Mouse (Mus musculus) heart, adult 18-20 months (tissue): ENCODE results near the gene Mrps34. TPM values are rescaled to one million over a fixed set of nuclear protein-coding genes. Genes with fewer than 3 reads are reported as not detected.

ENCODE experiments used
- DNase-seq, 2 experiments: peaks; one replicate each; pipeline ENCODE4 v3.0.0; 2021 to 2022; ENCODE audit warnings: mixed read lengths in 1 of 2
- total RNA-seq, 2 experiments: library from RNA; stranded (reverse); gene quantifications; 2 replicates each; pipeline ENCODE4 v1.2.3; 2021

Gene Mrps34
- total RNA-seq, 2 experiments from 2014 or later, result 99.9 to 125 TPM

GRCm38 (mm10) chr17:24878531-24878930, 16.4 kb upstream of the Mrps34 start:
- DNase-seq, result no peak

- DNase-seq, result peak; percentile 27 to 55
These were observed 13.0 kb upstream of the Mrps34 start for GRCm38 (mm10) chr17:24881738-24882440.

DNA sequence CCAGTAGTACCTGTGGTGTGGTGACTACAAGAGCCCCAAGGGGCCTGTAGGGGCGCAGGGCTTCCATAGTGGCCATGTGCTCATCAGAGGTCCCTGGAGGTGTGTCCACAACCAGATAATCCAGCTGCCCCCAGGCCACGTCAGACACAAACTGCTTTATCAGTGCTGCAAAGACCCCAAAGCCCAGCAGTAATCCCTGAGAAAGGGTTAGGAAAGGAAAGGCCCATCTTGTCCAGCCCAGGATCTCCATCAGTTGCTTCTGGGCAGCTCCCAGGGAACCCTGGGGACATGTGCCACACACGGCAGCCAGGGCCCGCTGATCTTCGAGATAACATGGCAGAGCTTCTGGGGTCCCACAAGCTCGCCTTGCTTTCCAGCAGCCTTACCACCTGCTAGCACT, 10.5 kb upstream of the Mrps34 start:
- no peak for DNase-seq

DNA sequence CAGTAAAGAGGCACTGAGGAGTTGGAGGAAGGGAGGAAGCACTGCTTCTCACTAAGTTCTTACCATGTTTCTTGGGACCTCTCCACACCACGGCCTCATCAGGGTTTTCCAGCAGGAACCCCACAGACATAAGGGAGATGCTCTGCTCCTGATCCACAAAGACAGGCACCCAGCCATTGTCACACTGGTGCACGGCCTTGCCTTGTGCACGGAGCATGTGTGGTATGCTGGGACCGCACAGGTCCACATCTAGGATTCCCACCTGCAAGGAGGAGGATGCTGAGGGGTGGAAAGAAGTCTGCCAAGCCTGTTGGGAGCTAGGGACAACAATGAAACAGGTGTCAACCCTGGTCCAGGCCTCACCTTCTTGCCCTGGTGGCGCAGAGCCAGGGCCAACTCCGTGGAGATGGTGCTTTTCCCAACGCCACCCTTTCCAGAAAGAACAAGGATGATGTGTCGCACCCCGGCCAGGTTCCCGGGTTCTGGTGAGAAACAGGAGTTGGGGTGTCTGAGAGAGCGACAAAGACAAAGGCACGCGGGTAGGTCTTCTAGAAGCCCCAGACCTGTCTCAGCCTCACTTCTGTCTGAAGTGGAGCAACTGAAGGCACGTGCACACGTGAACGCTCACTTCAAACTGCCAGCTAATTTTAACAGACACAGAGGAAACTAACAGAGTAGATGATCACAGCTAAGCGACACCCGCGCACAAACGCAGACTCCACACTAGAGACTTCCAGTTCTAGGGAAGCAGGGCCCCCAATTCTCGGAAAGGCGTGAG, 9.4 kb upstream of the Mrps34 start:
- DNase-seq, result no peak

DNA sequence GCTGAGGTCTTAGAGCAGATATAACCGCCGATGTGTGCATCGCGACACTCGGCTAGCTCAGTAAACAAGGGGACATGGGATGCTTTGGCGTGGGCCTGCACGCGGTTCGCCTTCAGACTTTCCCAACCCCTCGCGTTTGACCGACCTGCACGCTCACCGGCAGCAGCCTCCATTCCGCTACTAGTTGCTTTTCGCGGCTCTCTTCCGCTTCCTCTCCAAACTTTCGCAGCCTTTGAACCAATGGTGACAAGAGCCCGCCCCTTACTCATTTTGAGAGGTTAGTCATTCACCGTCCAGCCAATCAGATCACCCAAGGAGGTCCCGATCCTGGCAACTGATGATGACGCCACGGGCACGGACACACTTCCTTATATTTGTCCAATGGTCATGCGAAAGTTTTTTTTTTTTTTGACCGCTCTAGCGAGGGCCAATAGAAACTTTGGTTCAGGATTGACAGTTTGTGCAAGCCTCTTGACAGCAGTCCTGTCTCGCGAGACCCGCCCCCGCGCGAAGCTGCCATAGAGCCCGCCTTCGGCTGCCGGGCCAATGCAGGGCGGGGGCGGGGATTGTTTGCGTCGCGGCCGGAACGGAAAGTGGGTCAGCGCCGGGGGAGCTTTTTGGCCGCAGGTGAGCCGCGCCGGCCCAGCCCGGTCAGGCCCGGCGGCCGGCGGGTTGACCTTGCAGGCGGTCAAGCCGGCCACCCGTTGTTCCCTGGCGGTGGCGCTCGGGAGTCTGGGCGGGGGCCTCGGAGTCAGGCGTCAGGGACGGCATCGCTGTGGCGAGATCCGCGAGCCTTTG, 8.6 kb upstream of the Mrps34 start, which contains the start of the genes Nubp2 and Spsb3:
Gene Nubp2, minus strand, starts transcription at position 216 of the 798 bp plus-strand sequence.
Gene Spsb3, plus strand, starts transcription at position 510 of the 798 bp plus-strand sequence.
- peak; percentile 98 to 100 for DNase-seq

- no peak for DNase-seq
These were observed 8.0 kb upstream of the Mrps34 start for GRCm38 (mm10) chr17:24886932-24887271.

GRCm38 (mm10) chr17:24887291-24888080, 7.4 kb upstream of the Mrps34 start:
- peak in 1 of 2 experiments; percentile 44 for DNase-seq

DNA sequence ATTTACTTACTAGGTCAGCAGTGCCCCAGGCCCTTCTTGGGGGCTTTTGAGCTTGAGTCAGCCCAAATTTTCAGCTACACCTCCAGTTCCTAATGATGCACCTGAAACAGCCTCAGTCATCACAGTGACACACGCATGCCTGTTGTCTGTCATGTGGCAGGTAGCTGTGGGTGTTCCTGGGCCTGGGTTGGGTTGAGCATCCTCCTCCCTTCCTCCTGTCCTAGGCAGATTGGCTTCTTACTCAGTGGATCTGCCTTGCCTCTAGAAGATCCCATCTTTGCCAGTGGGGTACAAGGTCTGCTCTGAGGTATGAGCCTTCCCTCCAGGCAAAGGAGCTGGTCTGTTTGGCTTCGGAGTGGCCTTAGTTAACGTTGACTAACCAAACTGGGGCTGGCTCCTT, 6.1 kb upstream of the Mrps34 start:
- no peak for DNase-seq

DNA sequence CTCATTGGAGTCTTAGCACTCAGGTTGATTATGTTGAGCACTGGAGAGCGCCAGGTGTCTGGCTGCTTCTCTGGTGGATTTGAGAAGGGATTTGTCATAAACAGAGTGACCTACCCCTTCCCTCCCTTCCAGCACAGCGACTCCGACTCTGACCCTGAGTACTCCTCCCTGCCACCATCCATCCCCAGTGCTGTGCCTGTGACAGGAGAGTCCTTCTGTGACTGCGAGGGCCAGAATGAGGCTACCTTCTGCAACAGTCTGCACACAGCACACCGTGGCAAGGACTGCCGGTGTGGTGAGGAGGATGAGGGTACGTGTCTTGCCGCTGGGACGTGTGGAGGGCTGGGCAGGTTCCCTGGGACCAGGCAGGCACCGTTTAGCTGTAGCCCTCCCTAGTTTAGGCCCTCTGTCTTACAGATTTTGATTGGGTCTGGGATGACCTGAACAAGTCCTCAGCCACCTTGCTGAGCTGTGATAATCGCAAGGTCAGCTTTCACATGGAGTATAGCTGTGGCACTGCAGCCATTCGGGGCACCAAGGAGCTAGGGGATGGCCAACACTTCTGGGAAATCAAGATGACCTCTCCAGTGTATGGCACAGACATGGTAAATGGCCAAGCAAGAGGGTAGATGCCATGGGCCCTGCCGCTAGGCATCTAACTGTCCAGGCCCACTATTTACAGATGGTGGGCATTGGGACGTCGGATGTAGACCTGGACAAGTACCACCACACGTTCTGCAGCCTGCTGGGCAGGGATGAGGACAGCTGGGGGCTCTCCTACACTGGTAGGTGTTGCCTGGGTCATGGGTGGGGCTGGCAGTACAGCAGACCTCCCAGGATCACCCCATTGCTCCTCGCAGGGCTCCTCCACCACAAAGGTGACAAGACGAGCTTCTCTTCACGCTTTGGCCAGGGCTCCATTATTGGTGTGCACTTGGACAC, 4.5 kb upstream of the Mrps34 start:
- no peak for DNase-seq

GRCm38 (mm10) chr17:24891321-24891720, 3.6 kb upstream of the Mrps34 start:
- no peak for DNase-seq

DNA sequence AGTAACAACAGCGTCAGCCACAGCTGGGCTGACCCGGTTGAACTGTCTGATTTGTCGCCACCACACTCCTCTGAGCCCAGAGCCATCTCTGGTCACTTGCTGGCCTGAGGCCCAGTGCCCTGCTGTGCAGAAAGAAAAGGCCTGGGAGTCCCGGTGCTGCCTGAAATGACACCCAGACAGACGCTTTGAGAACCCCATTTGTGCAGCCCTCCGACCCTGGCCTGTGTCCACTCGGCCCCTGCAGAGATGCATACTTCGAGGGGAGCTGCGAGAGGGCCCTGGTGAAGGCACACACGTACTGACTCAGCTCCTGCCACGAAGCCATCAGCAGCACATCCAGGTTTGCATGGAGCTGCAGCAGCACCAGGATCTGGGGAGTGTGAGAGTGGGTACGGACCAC, 2.1 kb upstream of the Mrps34 start:
- peak in 1 of 2 experiments; percentile 14 for DNase-seq

DNA sequence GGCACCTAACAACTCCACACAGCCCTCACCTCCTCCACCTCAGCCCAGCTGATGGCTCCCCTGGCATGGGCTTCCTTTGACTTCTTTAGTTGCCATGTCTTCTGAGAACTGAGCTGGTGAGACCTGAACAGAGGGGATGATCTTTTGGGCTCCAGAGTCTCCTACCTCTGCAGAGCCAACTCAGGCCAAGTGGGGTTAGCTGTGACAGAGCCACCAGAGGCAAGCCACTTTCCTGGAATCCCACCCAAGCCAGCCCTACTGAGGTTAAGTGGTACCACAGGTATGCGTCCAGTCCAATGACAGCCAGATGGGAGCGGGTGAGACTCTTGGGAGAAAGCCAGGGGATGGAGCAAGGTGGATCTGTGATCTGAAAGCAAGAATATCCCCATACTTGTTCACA, 1.6 kb upstream of the Mrps34 start:
- no peak for DNase-seq

DNA sequence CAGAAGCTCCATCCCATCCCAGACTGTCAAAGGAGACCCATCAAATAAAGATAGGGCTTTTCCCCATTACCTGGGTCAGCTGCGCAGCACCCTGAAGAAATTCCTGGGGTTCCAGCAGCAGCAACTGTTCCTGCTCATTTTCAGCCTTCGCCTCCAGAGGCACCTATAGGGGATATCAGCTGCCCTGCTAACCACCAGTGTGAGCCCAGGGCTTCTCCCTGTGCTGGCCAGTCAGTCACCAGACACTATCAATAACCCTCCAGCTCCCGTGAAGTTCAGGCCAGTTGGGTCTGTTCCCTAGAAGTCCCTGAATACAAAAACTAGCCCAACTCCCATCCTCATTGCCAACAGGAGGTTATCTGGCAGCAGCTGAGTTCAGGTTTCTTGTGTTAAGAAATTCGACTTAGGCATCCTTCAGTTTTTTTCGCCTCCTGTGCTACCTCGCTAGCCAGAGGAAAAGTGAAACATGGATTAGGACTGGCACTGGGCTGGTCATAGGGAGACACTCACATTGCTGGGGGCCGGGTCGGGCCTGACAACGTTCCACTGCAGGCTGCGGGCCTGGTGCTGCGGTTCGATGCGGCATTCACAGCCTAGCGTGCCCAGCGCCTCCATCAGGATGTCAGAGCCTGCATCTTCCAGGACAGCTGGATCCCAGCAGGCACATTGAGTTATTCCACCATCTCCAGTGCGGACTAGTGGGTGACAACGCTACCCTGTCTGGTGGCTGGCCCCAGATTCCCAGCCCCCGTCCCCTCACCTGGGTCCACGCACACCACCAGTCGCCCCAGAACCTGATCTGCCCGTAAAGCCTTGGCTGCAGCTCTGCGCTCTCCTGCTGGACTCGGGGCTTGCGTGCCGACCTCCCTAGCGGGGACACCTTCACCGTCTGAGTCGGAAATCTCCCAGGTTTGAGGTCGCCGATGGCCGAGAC, 588 bp upstream of the Mrps34 start:
- no peak for DNase-seq

- DNase-seq, result peak in 1 of 2 experiments; percentile 43
These were observed 790 bp downstream of the Mrps34 start for GRCm38 (mm10) chr17:24895571-24896240.

GRCm38 (mm10) chr17:24896241-24896992, 1.5 kb downstream of the Mrps34 start, which contains the start of gene Nme3:
TSS of gene Nme3 (plus strand) at chr17:24896500.
- peak; percentile 74 to 84 for DNase-seq

DNA sequence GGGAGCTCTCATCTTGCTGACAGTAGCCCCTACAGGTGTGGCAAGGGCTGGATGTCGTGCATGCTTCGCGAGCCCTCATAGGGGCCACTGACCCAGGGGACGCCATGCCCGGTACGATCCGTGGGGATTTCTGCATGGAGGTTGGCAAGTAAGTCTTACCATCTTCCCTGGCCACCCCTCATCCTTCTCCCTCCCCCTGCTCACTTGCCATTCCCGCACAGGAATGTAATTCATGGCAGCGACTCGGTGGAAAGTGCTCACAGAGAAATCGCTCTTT, 2.0 kb downstream of the Mrps34 start:
- DNase-seq, result no peak

GRCm38 (mm10) chr17:24897600-24897999, 2.7 kb downstream of the Mrps34 start:
- no peak for DNase-seq
